Mouse (Mus musculus) layer of hippocampus, adult 11-12 months (tissue): ENCODE measurements around the gene Armc2.
A peak's percentile ranks its signal among the peaks of the same experiment; 100 is the strongest.
"Not testable (repeated sequence)": the region's sequence is repeated elsewhere in the genome, so short reads cannot be mapped to it uniquely, and the experiment has no call there.

Experiments
- DNase-seq: peaks from one replicate; pipeline ENCODE4 v3.0.0; 2022; ENCODE audit warnings: low spot score

Gene Armc2

DNA sequence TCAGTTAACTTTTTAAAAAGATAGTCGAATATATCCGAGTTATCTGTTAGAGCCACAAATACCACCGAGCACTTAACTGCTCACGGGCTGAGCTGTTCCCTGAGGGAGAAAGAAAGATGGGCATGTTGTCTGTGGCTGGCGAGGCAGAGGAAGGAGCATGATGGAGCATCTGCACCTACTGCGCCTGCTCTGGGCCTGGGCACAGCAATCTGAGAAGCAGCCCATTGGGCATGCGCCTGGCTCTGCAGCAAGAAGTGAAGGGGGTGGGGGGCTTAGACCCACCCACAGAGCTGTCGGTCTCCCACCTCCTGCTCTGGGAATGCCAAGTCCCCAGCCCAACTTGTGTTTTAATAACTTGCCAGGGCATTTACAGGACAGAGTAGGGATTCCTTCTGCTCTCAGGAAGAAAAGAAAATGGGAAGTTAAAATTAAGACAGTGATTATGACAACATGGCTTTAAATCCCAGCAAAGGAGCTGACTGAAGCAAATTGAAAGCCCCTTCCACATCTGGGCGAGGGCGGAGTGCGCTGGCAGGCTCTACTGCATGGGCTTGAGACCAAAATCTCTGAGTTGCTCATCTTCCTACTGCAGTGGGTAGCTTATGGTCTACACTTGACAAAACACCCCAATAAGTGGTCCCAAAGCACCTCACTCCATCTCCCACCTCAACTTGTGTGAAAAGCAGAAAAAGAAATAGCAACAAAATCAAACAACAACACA lies 50.2 kb downstream of the Armc2 start:
- DNase-seq: no peak

DNA sequence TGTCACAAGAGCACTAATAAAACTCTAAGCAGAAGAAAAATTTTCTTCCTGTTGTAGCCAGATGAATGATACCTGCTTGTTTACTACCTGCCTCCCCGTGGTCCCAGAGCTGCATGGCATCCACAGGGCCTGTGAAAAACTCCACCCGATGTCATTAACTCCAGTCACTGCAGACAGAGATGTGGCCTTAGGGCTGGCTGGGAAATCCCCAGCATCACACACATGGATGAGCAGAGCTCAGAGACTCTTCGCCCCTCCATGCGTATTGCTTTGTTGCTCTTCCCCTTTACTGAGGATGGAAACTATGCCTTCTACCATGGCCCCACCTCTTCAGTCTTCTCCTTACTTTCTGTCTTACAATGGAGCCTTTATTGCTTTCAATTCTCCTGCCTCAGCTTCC lies 55.5 kb downstream of the Armc2 start:
- no peak for DNase-seq

DNA sequence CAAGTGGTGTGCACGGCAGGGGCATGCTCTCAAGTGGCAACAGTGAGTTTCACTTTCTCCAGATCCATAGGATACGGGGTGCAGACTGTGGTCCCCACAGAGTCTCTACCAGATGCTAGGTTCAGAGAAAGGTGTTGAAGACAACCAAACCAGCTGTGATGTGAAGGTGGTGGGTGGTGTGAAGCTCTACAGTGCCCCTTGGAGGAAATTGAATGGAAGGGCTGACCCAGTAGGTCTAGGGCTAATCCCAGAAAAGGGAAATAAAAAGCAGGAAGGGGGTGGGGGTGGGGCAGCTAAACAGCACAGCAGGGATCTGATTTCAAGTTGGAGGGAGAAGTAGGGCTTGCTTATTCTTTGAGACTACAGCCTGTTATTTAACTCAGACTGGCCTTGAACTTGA lies 58.4 kb downstream of the Armc2 start:
- DNase-seq: no peak

DNA sequence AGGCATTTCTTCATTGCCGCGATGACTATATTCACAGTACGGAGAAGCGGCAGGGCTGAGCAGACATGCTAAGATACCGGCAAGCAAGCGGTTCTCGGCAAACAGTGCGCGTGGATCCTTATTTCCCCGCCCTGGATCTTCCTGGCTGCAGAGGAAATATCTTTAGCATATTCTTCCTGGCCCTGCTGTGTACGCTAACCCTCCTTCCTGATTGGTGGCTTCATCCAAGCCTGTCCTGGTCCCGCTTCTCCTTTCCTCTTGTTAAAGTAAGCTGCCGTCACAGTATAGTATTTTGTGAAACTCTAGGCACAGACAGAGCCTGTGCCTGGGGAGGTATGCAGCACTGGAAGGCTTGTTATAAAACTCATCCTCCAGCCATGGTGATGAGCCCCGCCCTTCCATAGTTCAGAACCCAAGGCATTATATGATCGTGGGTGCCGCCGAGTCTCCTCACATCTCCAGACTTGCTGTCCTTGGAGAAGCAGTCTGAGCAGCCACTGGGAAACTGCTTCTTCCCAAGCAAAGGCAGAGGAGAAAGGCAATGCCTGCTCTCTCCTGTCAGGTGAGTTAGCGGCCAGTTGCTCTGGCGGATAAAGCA lies 59.5 kb downstream of the Armc2 start:
- no peak for DNase-seq

DNA sequence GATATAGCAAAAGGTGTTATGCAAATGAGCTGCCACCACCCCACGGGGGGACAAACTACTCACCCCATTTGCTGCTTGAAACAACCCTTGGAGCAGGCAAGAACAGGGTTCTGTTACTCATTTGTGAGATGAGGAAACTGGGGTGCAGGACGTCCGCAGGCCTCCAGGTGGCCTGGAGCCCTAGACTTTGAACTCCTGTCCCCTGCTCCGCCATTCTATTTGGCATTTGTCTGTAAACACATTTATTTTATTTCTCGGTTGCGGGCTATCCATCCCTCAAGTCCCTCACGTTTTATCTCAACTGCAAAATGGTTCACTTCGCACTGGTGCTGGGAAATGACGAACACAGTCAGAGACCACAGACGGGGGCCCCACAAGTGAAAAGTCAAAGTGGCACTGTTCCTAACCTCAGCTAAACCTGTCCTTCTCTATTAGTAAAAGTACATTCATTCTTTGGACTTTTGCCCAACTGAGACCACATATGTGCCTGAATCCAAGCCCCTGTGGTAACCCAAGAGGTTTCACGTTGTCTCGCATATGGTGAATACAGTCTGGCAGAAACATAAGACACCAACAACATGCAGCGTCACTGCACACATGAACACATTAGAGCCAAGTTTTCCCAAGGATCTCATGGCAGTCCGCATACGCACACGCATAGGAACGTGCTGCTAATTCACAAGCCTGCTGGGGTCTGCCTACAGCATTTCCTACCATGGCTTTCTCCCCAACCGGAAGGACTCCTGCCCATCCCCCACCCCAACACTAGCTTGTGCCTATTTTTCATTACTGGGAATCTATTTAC lies 60.6 kb downstream of the Armc2 start:
- no peak for DNase-seq

DNA sequence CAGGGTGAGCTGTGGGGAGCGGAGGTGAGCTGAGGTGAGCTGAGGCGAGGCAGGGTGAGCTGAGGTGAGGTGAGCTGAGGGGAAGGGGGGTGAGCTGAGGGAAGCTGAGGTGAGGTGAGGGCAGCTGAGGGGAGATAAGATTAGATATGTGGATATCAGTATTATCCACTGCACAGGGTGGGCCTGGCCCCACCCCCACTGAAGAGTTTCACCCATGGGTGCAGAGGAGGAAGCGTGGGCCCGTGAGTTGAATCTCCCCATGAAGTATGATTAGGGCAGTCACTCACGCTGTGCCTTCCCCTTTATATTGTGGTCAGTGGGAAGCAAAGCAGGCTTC lies 64.7 kb downstream of the Armc2 start:
- no peak for DNase-seq

DNA sequence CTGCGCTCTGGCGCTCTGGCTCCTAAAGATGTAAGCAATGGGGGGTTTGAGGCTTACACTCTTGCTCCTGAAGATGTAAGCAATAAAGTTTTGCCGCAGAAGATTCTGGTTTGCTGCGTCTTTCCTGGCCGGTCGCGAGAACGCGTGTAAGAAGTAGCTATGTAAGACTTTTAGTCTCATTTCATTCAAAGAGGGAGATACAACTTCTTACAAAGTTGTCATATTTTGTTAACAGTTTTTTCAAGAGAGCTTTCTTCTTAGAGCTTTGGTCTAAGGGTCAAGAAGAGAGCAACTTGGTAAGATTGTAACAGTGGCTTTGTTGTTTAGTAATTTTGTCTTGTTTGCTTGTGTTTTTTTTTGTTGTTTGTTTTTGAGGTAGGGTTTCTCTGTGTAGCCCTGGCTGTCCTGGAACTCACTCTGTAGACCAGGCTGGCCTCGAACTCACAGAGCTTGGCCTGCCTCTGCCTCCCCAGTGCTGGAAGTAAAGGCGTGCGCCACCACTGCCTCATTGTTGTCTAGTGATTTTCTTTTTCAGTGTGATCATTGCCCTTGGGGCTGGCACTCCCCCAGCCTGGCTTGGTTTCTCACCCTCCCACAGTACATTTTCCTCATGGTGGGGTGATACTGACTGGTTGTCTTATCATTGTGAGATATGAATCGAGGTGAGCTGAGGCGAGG lies 65.3 kb downstream of the Armc2 start:
- DNase-seq: no peak

DNA sequence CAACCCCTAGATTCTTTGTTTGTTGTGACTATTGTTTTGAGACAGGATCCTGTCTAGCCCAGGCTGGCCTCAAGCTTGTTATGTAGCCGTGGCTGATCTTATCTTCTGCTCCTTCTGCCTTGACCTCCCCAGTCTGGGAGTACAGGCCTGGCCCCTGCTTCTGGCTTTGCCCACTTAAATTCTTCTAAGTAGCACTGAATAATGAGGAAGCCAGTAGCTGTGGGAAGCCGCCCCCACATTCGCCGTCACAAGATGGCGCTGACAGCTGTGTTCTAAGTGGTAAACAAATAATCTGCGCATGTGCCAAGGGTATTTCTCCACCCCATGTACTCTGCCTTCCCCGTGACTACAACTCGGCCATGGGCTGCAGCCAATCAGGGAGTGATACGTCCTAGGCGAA lies 65.9 kb downstream of the Armc2 start:
- not testable (repeated sequence) for DNase-seq

DNA sequence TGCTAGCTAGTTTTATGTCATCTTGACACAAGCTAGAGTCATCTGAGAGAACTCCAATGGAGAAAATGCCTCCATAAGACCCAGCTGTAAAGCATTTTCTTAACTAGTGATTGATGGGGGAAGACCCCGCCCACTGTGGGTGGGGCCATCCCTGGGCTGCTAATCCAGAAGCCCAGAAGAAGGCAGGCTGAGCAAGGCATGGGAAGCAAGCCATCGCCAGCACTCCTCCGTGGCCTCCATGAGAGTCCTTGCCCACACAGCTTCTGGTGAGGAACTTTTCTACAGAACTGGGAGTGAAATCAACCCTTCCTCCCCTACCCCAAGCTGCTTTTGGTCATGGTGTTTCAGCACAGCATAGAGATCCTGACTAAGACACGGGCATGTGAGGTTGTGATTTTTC lies 79.2 kb downstream of the Armc2 start:
- DNase-seq: no peak

DNA sequence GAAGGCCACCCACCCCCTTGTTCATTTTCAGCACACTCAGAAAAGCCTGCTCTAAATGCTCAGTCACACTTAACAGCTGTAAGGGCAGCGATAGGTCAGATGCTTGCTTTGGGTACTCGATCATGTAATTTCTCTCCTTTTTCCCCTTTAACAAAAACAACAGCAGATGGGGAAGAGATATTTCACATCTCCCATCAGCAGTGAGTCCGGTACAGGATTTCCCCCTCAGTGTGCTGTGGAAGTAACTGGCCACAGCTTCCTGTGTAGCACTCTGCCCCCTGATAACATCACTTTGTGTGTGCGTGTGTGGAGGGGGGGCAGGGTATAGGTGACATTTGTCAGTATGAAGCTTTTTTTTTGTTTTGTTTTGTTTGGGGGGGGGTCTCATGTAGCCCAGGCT lies 81.1 kb downstream of the Armc2 start:
- DNase-seq: no peak

DNA sequence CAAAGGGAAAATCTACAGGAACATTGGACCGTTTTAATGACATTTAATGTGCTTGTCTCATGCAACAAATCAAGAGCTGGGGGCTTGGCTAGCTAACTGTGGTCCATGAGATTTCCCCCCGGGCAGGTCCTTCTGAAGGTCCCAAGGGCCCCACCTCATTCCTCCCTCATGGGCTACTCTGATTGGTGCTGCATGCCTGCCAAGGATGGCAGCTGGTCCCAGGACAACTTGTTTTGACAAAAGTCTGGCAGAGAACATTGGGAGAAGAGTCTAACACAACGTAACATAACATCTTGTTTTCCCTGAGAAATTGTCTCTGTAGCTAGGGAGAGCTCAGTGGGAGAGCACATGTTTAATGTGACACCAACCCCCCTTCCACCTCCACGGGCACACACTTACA lies 82.1 kb downstream of the Armc2 start:
- peak; percentile 53 for DNase-seq

DNA sequence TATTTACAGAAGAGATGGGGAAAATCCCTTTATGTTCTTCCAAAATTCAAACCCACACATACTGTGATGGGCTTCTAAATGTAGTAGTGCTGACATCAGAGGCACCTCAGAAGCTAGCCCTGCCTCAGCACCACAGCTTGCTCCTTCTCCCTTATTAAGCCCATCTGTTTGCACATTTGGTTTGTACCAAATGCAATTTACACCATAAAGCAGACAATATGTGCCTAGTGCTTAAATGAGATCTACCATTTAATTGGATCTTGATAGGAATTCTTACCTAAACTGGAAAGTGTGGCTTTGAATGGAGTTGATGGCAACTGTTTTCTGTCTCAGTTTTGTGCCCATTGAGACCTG lies 82.8 kb downstream of the Armc2 start:
- peak; percentile 70 for DNase-seq

DNA sequence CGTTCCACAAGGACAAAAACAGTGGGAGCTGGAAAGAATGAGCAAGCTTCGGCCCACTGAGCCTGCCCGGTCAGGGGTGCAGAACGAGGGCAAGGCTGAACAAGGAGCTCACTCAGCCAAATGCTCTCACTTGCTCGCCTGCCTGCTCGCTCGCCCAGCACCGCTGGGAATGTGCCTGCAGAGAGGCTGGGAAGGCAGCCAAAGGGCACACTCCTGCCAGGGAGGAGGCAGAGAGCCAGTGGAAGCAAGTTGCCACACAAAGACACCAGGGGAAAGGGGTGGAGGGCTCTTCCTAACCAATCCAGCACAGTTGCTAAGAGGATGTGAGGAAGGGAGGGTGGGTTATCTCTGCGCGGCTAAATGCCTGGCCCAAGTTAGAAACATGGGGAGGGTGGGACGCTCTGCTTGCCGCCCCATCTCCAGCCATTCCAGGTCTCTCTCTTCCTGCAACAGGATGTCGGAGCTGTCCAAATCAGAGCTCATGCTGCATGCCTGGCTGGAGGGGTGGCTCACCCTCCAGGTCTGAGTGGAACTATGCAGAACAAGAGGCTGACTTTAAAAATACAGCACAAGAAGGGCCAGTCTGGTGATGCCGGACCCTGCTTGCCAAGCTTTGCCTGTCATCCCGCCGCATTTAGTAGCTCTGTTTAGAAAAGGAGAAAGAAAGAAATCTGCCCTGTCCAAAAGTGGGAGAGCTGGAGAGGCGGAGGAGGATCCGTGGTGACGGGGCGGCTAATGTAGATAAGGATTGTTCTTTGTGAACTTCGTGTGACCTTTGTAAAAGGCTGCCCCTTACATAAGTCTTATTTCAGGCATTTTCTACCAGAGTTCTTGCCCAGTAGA lies 83.4 kb downstream of the Armc2 start:
- DNase-seq: peak; percentile 87

DNA sequence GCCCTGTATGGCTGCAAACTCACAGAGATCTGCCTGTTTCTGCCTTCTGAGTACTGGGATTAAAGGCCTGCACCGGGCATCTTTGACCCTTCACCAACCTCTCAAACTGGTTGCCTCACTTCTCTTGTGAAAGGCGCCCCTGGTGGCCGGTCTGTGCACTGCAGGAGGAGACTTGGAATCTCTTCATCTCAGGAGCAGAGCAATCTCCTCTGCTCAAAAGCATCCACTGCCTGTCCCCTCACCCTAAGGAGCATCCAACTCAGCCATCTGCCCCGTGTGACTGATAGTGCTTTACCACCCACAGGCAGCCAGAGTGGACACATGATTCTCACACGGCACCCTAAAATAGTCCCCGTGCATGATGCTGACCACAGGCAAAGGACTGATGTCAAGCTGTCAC lies 84.7 kb downstream of the Armc2 start:
- DNase-seq: peak; percentile 78

DNA sequence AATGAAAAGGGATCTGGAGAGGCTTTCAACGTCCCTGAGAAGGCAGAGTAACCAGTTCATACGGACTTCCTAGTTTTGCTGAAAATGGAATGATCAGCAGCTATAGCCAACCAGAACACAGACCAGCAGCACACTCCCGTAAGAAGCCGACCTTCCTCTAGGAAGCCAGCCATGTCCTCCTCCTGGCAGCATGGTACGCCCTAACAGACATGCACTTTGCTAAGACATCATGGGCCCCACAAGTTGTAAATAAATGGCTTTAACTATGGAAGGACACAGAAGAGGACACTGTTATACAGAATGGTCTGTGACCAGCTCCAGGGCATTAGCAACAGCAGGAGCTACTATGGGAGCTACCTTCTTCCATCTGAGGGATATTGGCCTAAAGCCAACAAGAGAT lies 85.3 kb downstream of the Armc2 start:
- DNase-seq: no peak

DNA sequence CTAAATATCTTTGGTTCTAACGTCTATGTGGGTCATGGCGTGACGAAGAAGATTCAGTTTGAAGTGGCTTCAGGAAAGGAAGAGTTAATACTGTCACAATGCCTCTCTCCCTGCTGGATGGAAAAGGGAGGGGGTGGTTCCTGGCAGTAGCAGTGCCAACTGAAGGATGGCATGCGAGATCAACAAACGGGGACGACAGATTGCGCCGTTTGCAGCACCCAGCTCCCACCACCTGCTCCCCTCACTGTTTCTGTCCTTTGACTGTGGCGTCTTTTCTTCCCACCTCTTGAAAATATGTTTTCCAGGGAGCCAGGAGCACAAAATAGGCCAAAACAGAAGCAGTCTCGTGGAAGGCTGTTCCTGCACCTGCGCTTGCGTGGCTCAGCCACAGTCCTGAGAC lies 86.3 kb downstream of the Armc2 start:
- DNase-seq: peak; percentile 87

DNA sequence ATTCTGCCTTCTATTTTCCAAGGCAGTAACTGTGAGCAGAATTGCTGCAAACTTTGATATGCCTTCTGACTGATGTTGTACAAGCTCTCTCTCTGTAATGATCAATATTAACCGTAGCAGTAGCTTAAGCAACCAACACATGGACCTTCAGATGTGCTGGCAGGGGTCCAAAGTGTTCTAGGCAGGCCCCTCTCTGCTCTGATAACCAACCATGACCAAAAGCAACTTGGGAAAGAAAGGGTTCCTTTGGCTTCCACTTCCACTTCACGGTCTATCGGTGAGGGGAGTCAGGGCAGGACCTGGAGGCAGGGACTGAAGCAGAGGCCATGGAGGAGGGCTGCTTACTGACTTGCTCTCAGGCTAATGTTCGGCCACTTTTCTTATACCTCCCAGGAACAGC lies 87.3 kb downstream of the Armc2 start:
- DNase-seq: no peak

DNA sequence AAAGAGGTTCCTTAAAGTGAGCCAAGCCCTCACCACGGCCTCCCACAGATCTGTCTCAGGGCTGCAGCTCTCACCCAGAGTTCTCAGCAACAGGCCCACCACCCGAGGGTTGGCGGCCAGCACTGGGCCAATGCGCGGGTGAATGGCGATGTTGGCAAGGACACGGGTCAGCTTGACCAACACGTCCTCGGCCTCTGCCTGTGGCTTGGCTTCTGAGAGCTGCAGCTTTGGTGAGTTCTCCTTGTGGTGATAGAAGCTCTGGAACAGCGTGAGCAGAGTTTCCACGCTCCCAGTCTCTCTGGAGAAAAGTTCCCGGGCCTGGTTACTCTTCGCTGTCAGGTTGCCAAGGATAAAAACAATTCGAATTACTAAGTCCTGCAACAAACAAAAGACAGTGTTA lies 91.5 kb downstream of the Armc2 start:
- DNase-seq: no peak

DNA sequence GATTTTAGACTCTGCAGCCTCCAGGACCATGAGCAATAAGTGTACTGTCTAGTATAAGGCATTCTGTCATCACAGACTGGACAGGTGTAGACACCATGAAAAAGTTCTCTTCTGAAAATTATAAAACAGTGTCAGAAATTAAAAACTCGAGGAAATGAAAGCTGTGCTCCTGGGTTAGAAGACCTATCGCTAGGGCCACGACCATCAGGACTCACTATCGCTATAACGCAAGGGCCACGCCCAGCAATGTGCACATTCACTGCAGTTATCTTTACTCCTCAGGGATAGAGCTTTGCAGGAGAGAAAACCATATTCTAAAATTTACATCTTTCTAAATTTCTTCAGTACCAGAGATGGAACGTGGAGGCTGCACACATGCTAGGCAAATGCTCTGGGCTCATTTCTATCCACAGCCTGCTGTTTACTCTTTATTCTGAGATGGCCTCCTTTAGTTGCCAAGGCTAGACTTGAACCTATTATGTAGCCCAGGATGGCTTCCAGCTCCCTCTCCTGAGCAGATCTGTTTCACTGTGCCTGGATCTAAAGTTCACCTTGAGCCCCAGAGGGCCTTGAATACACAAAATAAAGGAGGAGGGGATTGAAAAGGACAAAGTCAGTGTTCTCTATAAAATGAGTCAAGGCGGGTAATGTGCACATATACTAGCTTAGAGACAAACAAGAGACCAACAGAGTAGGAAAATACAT lies 105.8 kb downstream of the Armc2 start:
- no peak for DNase-seq

DNA sequence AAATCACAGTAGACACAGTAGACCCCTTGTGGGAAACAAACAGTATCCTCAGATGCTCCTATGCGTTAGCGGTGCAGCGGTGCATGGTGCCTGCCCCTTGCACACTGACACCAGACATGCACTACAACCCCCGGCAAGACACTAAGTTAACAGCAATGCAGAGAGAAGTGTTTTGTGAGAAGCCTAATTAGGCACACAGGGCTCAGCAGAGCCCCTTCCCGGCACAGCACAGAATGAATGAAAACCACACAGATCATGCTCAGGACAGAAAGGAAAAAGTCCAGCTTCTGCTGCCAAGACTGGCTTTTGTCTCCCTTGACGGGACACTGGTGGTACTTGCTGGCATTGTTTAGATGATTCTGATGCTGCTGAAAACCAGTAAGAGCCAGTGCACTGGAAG lies 109.3 kb downstream of the Armc2 start:
- DNase-seq: no peak

DNA sequence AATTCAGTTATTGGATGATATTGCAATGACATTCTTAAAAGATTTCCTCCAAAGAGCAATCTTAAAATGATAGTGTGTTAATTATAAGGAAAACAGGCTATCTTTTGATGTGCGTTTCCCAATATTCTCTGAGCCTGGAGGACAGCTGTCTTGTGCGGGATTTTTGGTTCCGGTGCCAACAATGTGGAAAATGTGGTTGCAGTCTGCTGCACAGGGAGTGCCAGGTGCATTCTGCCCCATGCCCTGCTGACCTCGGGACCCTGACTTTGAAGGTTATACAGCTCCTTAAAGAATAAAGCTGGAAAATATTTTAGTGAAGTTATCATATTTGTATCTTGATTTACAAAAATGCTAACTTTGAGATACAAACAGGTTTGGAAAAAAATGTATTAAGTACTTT lies 110.3 kb downstream of the Armc2 start:
- no peak for DNase-seq
